ENCODE assay signal across 8 mouse cellular contexts in genomic region chr4:117001957-117002356, GRCm38 (mm10).
"Had no signal": no experiment of that assay in that cellular context is flagged by ENCODE, and none has a peak within 500 bp of the region (broad histone marks: within the 10 kb centered on the region; RNA-seq: fewer than 3 reads in every experiment).

No protein-coding gene starts in this region.

- H3K4me1 ChIP-seq: midbrain, embryonic 15.5 days; neural tube, embryonic 12.5 days; stomach, embryonic 15.5 days had no signal

- H3K9me3 ChIP-seq: midbrain, embryonic 10.5 days; midbrain, embryonic 12.5 days; midbrain, embryonic 15.5 days; neural tube, embryonic 12.5 days; stomach, embryonic 15.5 days had no signal

- H3K4me3 ChIP-seq: midbrain, embryonic 10.5 days; midbrain, embryonic 12.5 days; midbrain, embryonic 15.5 days; neural tube, embryonic 12.5 days; stomach, embryonic 15.5 days had no signal

- H3K27ac ChIP-seq: liver, embryonic 14.5 days; midbrain, embryonic 10.5 days; midbrain, embryonic 12.5 days; midbrain, embryonic 15.5 days; neural tube, embryonic 12.5 days; stomach, embryonic 15.5 days; stomach, postnatal 0 days had no signal

- H3K9ac ChIP-seq: liver, embryonic 14.5 days; lung, embryonic 14.5 days; midbrain, embryonic 12.5 days; midbrain, embryonic 15.5 days; neural tube, embryonic 12.5 days; stomach, embryonic 15.5 days had no signal

- H3K27me3 ChIP-seq: midbrain, embryonic 15.5 days; neural tube, embryonic 12.5 days; stomach, embryonic 15.5 days had no signal
